Mouse (Mus musculus) kidney, embryonic 16.5 days (tissue): ENCODE measurements around the gene Cacna1d. TPM values are rescaled to one million over a fixed set of nuclear protein-coding genes. Genes with fewer than 3 reads are reported as not detected.

Experiments
- ATAC-seq: fragments of 200-750 bp; cut with Nextera tagmentation; 2 replicates; pipeline ENCODE4 v1.8.0; 2017; ENCODE audit warnings: moderate TSS enrichment; ENCODE audit not compliant: low FRiP score, low TSS enrichment
- H3K27ac ChIP-seq: fragments of 300-500 bp; sonication (generic); 2 replicates; pipeline ENCODE4 v1.5.1; 2014; ENCODE audit warnings: low read length
- H3K27me3 ChIP-seq: fragments of 300-500 bp; sonication (generic); 2 replicates; pipeline ENCODE4 v1.6.1; 2014; ENCODE audit warnings: low read length, control low read depth, mixed read lengths; ENCODE audit not compliant: insufficient read depth
- H3K36me3 ChIP-seq: fragments of 300-500 bp; sonication (generic); 2 replicates; pipeline ENCODE4 v1.6.1; 2014; ENCODE audit warnings: low read length, control low read depth, mixed read lengths; ENCODE audit not compliant: insufficient read depth
- H3K4me1 ChIP-seq: fragments of 300-500 bp; sonication (generic); 2 replicates; pipeline ENCODE4 v1.6.1; 2014; ENCODE audit warnings: low read length, control low read depth, mixed read lengths; ENCODE audit not compliant: insufficient read depth
- H3K4me2 ChIP-seq: fragments of 300-500 bp; sonication (generic); replicated peaks from 2 replicates; pipeline ENCODE4 v1.6.1; 2014; ENCODE audit warnings: low read depth, low read length
- H3K4me3 ChIP-seq: fragments of 300-500 bp; sonication (generic); 2 replicates; pipeline ENCODE4 v1.5.1; 2014; ENCODE audit warnings: mild to moderate bottlenecking, low read length
- H3K9ac ChIP-seq: fragments of 300-500 bp; sonication (generic); replicated peaks from 2 replicates; pipeline ENCODE4 v1.6.1; 2014; ENCODE audit warnings: low read length
- H3K9me3 ChIP-seq: fragments of 300-500 bp; sonication (generic); 2 replicates; pipeline ENCODE4 v1.6.1; 2016; ENCODE audit warnings: low read length, control low read depth
- WGBS: fragments of 180-500 bp; shearing (Covaris S2); extraction: QIAGEN DNeasy Blood & Tissue Kit; methylation state at CpG from one replicate; pipeline ENCODE4 v1.1.7; 2014; 5-methylcytosine and 5-hydroxymethylcytosine counted together
- polyA plus RNA-seq: library from polyadenylated mRNA; unstranded; fragments of >200 nt; fragmentation: Nextera tagmentation; extraction: Ambion mirVana; gene quantifications from 2 replicates; pipeline ENCODE4 v1.2.1, GENCODE M21; 2015

Cacna1d gene
- polyA plus RNA-seq, 1 experiment from 2014 or later: 3.0 TPM

DNA sequence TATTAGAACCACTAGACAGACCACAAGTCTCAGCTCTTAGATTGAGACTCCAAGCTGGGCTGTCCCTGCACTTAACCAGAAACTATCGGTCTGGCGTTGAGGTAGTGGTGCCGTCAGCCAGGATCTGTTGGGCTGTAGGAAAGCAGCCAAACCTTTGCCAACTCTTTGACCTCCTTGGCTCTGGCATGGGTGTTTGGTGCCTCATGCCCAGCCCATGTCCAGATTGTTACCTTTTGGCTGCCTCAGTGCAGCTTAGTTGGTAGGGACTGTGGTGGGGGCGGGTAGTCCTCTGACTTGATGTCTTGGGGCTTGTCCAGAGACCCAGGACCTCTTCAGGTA is 472.8 kb downstream of the Cacna1d start:
- H3K27ac ChIP-seq: no peak overlapping the region
- H3K4me3 ChIP-seq: no peak overlapping the region
- no peak for ATAC-seq
- 100% methylated on average over 4 of the region's 4 CpGs for WGBS
- no peak overlapping the region for H3K9ac ChIP-seq
- 0 out of 2 replicates have a peak, but pooled peaks cover 4% of the 10 kb centered on the region for H3K4me1 ChIP-seq
- no peak overlapping the region for H3K4me2 ChIP-seq
- H3K27me3 ChIP-seq: no peaks in the 10 kb centered on the region
- H3K36me3 ChIP-seq: no peaks in the 10 kb centered on the region
- no peaks in the 10 kb centered on the region for H3K9me3 ChIP-seq

DNA sequence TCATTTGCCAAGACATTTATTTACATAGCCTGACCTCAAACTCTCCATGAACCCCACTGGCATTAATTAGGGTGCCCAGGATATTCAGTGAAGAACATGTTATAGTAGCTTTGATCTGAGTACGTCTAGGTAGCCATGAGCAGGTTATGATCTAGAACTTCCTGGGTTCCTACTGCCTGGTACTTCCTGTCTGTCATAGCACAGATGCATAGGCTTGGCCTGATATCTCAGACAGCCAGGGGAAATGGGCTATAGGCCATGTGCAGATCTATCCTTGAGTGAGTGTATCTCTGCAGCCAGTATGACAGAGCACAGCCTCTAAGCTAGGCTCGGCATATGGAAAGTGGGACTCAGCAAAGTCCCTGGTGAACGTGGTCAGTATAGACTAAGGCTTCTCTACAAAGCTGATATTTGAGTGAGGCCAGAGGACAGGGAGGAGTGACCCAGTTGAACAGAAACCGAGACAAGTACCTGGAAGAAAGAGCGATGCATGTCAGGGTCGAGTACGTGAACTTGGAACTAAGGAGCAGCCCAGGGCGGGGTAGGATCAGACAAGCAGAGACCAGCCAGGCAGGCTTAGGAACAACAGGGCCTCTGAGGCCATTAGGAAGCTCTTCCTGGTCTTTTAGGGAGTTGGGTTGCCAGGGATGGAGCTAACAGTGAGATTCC is 473.3 kb downstream of the Cacna1d start:
- Histone ChIP-seq H3K27ac (no peak overlapping the region), H3K9me3 (no peaks in the 10 kb centered on the region), H3K4me3 (no peak overlapping the region), H3K4me1 (0 out of 2 replicates have a peak, but pooled peaks cover 4% of the 10 kb centered on the region), H3K9ac (no peak overlapping the region), H3K36me3 (no peaks in the 10 kb centered on the region), H3K4me2 (no peak overlapping the region), H3K27me3 (no peaks in the 10 kb centered on the region)
- ATAC-seq: no peak
- 80% methylated on average over 8 of the region's 8 CpGs for WGBS

DNA sequence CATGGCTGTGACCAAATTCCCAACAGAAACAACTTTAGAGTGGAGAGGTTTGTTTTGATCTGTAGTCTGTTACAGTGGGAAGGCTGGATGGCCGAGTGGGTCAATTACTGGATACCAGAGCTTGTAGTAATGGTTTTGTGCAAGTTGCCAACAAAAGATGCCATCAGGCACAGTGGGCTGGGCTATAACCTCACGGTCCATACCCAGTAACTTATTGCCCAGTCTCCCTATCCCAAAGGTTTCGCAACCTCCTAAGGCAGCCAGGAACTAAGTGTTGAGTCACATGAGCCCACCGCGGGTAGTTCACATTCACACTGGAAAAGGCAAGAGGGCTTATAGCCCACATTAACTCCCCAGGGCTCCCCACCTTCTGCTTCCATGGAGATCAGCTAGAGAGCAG is 474.6 kb downstream of the Cacna1d start:
- WGBS: 80% methylated on average over 5 of the region's 5 CpGs
- no peak overlapping the region for H3K4me2 ChIP-seq
- H3K9ac ChIP-seq: no peak overlapping the region

DNA sequence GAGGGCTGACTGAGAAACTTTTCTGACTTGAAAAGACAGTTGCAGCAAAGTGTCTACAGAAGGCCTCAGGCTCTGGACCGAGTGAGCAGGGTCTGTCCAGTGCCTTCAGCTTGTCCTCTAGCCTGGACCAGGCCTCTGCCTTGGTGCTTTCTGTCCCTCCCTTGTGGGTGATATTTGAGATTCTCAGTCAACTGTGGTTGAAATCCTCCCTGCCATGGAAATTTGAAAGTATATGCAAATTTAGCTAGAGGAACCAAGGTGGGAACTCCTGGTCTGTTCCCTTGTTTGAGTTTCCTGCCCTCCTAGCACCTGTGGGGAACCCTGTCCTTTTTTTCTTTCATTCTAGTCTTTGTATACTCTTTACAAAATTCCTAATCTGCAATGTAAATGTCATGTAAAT is 476.2 kb downstream of the Cacna1d start:
- no peak for ATAC-seq
- Histone ChIP-seq H3K4me2 (no peak overlapping the region), H3K27ac (no peak overlapping the region), H3K27me3 (no peaks in the 10 kb centered on the region), H3K36me3 (no peaks in the 10 kb centered on the region), H3K4me3 (no peak overlapping the region), H3K4me1 (0 out of 2 replicates have a peak, but pooled peaks cover 5% of the 10 kb centered on the region), H3K9ac (no peak overlapping the region), H3K9me3 (no peaks in the 10 kb centered on the region)
- 39% methylated on average over 1 of the region's 1 CpGs for WGBS

More for the DNA sequence above, 474.6 kb downstream of the Cacna1d start:
- no peak for ATAC-seq
- Histone ChIP-seq H3K9me3 (no peaks in the 10 kb centered on the region), H3K27ac (no peak overlapping the region), H3K36me3 (no peaks in the 10 kb centered on the region), H3K4me1 (0 out of 2 replicates have a peak, but pooled peaks cover 4% of the 10 kb centered on the region), H3K27me3 (no peaks in the 10 kb centered on the region), H3K4me3 (no peak overlapping the region)

DNA sequence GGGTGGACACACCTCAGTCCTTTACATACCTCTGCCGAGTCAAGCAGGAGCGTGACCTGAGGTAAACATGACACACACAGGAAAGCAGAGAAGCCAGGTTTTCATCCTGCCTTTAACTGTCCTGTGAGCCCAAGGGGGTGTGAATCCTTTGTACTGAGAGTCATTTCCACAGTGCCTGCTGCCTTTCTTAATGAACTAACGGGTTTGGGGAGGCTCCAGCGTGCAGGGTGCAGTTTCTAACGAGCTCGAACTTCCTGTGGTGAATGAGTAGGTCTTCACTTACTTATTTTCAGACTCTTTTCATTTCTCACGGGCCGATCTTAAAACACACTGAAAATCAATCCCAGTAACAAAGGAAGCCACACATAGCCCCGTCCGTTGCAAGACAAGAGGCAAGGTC is 476.8 kb downstream of the Cacna1d start:
- Histone ChIP-seq H3K9me3 (no peaks in the 10 kb centered on the region), H3K4me1 (0 out of 2 replicates have a peak, but pooled peaks cover 8% of the 10 kb centered on the region), H3K36me3 (no peaks in the 10 kb centered on the region), H3K27ac (no peak overlapping the region), H3K4me3 (no peak overlapping the region), H3K27me3 (no peaks in the 10 kb centered on the region), H3K4me2 (no peak overlapping the region), H3K9ac (no peak overlapping the region)
- ATAC-seq: no peak
- 42% methylated on average over 10 of the region's 10 CpGs for WGBS

DNA sequence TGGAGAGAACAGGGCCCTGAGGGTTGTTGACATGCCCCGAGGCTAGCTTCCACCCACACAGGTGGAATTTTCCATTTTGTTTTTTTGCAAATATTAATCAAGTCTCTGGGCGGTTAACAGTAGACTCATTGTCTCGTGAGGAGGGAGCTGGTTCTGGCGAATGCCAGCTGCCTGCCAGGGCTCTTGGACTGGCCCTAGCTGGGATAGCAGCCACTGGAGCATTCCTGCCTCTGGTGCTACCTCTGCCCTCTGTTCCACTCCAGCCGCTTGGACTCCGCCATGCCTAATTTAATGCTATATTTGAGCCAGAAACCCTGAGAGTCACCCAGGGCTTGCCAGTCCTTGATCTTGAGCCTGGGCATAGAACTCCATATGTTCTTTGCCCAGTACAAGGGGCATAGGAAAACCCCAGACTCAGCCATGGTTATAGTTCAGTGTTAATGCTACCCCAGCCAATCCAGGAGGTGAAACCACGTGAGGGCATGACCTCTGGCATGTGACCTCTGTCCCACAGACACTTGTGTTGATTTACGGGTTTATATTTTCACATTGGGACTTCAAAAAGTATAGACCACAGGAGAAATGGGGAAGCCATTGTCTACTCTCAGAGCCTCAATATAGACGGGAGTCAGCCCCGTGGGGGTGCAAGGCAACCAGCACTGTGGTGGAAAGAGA is 479.2 kb downstream of the Cacna1d start:
- no peak overlapping the region for H3K4me2 ChIP-seq
- no peak overlapping the region for H3K9ac ChIP-seq
- H3K27me3 ChIP-seq: 0 out of 2 replicates have a peak, but pooled peaks cover 3% of the 10 kb centered on the region
- ATAC-seq: peak; percentile 55; the same call in 1 of the 2 replicates
- no peaks in the 10 kb centered on the region for H3K9me3 ChIP-seq
- H3K27ac ChIP-seq: peak overlapping the region; percentile 41
- H3K36me3 ChIP-seq: no peaks in the 10 kb centered on the region
- peaks cover 8% of the 10 kb centered on the region; the same call in 1 of the 2 replicates for H3K4me1 ChIP-seq
- WGBS: 62% methylated on average over 10 of the region's 10 CpGs
- no peak overlapping the region for H3K4me3 ChIP-seq

DNA sequence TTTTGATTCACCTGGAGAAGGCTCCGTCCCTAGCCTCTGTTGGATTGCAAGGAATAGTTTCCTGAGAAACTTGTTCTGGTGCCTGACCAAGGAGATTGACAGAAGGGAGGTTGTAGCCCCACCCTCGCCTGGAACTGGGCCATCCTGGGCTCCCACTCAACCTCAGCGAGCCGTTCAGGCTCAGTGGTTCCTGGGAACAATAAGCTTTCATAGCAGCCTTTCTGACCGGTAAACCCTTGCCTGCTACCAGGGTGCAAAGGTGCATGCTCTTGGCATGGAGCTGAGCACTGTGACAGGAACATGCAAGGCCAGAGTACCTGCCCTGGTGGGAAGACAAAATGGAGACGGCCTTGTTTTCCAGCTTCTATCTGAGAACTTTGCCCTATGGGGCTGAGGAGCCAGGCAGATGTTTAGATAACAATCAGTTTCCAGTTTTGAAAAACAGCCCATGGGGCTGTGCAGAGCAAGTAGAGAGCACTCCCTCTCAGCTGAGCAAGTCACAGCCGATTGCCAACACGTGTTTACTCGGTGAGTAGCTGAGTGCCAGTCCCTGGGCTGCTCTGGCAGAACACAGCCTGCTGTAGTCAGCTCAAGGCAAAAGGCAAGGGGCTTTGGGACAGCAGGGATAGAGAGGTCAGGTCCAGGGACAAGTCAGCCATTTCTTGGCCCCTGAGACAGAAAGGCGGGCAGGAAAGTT is 481.2 kb downstream of the Cacna1d start:
- Histone ChIP-seq H3K36me3 (no peaks in the 10 kb centered on the region), H3K27me3 (0 out of 2 replicates have a peak, but pooled peaks cover 3% of the 10 kb centered on the region), H3K27ac (peak overlapping the region; percentile 84), H3K9ac (no peak overlapping the region), H3K4me1 (peaks cover 8% of the 10 kb centered on the region; the same call in 1 of the 2 replicates), H3K4me2 (0 out of 2 replicates have a peak overlapping the region, but pooled peaks have one; percentile 6), H3K4me3 (no peak overlapping the region), H3K9me3 (no peaks in the 10 kb centered on the region)
- ATAC-seq: peak; percentile 70
- 60% methylated on average over 10 of the region's 10 CpGs for WGBS

DNA sequence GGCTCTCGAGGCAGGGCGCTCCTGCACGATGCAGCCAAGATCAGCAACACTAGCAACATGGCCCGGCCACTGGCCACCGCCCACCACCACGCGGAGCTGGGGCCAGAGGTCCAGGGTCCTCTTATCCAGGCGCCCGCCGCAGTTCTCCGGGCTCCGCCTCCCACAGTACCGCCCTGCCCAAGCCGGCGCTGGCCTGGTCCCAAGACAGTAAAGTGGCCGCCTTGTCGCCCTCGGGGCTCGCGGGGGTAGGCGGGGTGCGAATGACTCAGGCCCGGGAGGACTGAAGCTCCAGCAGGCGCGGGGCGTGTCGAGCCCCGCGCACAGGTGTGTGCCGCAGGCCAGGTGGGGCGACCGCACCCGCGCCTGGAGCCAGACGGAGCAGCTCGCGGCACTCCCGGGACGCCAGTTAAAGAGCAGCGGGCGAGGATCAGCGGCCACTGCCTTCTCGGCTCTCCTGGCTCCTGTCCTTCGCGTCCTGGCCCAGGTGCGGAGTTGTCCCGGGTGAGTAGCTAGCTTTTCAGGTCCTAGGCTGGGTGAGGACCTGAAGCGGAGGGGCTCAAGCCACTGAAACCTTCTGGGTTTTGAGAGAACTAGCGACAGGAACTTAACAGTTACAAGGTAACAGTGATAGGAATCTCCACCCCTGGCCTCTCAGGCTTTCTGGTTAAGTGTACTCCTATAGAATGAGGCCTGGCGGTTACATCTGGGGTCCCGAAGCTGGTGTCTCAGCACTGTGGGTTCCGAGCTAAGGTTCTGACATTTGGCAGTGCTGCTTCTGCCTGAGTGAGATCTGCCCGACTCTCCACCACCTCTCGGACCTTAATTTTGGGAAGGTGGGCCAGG is 482.3 kb downstream of the Cacna1d start, which contains the start of the genes Il17rb and Chdh:
Gene Il17rb, minus strand, starts transcription at position 164 of the 843 bp plus-strand sequence.
Gene Chdh, plus strand, starts transcription at position 291 of the 843 bp plus-strand sequence.
- peak; percentile 73 for ATAC-seq
- Histone ChIP-seq H3K4me2 (peak within 1 kb of the TSS; percentile 85), H3K27me3 (0 out of 2 replicates have a peak, but pooled peaks cover 3% of the 10 kb centered on the region), H3K4me3 (peak within 1 kb of the TSS; percentile 50), H3K36me3 (no peaks in the 10 kb centered on the region), H3K4me1 (peaks cover 8% of the 10 kb centered on the region; the same call in 1 of the 2 replicates), H3K9ac (peak within 1 kb of the TSS; percentile 66), H3K9me3 (no peaks in the 10 kb centered on the region), H3K27ac (peak within 1 kb of the TSS; percentile 84)
- 8% methylated on average over 51 of the region's 54 CpGs for WGBS

DNA sequence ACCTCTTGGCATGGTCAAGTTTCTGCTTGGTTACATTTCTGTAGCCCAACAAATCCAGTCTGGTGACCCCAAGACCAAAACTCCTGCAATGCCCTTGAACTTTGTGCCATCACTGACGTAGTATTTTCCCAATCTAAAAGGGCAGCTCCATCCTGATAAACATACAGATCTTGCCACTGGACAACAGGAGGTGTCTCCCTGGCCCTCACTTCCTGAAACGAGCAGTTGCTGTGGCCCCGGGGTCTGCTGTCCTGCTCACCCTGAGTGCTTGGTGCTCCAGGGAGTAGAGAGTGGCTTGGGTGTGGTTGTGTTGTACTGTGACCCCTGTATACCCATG is 491.8 kb downstream of the Cacna1d start:
- H3K27ac ChIP-seq: no peak overlapping the region
- no peaks in the 10 kb centered on the region for H3K27me3 ChIP-seq
- H3K9me3 ChIP-seq: no peaks in the 10 kb centered on the region
- peaks cover 23% of the 10 kb centered on the region for H3K36me3 ChIP-seq
- H3K4me1 ChIP-seq: no peaks in the 10 kb centered on the region
- 84% methylated on average over 3 of the region's 3 CpGs for WGBS
- H3K4me2 ChIP-seq: no peak overlapping the region
- ATAC-seq: no peak
- H3K9ac ChIP-seq: no peak overlapping the region
- H3K4me3 ChIP-seq: no peak overlapping the region
